ENCODE assay signal across 10 mouse cellular contexts in the genomic region with DNA sequence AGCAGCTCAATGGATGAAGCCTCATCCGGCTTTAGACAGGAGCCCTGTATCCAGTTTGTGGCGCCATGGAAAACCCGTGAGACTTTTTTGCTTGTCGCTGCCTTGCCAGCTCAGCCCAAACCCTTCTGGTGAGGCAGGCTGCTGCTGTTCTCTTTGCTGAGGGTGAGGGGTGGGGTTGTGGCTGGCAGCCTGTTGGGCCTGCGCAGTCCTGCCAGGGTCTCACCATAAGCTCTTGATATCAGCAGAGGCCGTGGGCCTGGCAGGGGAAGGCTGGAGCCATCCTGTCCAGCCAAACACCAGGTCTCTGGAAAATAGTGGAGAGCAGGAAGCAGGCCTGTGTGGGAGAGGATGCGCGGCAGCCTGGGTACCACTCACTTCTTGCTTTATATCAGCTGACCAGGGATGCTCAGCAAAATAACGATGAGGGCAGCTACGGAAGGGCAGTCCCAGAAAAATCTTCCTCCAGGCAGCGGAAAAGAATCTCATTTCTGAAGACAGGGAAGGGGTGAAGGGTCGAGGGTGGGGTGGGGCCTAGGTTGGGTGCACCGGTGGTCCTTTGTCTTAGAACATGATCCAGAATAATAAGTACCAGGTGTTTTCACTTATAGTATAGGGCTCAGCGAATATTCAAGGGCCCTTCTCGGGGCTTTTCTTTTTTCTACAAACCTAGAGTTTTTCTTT.
DNase-seq lines count a peak whose midpoint lies in the region; ATAC-seq lines count a peak whose summit lies in the region.
"Had no signal": no experiment of that assay in that cellular context is flagged by ENCODE, and none has a peak within 500 bp of the region (broad histone marks: within the 10 kb centered on the region; RNA-seq: fewer than 3 reads in every experiment).

No protein-coding gene starts in this region.

- WGBS in midbrain, embryonic 12.5 days = 68% methylated on average over 15 of the region's 15 CpGs
- 68% methylated on average over 15 of the region's 15 CpGs for WGBS in midbrain, embryonic 11.5 days

- peak overlapping the region; percentile 12; the same call in 1 of the 2 replicates for H3K27ac ChIP-seq in midbrain, embryonic 12.5 days (replicated peaks)
- no peak overlapping the region for H3K27ac ChIP-seq in midbrain, embryonic 11.5 days (ENCODE audit: low read depth, low read length)

- no peaks in the 10 kb centered on the region for H3K9me3 ChIP-seq in midbrain, embryonic 12.5 days
- no peaks in the 10 kb centered on the region for H3K9me3 ChIP-seq in midbrain, embryonic 11.5 days (ENCODE audit: control insufficient read depth, low read length)

- 0 out of 2 replicates have a peak overlapping the region, but pooled peaks have one; percentile 24 for H3K9ac ChIP-seq in midbrain, embryonic 12.5 days (replicated peaks)
- H3K9ac ChIP-seq in midbrain, embryonic 11.5 days (ENCODE audit: low read length) = no peak overlapping the region

- no peak for ATAC-seq in midbrain, embryonic 12.5 days (ENCODE audit: low FRiP score, low read depth)
- no peak for ATAC-seq in midbrain, embryonic 11.5 days (ENCODE audit: low FRiP score)
- ATAC-seq: intestine, postnatal 0 days had no signal

- peaks cover 12% of the 10 kb centered on the region; the same call in 1 of the 2 replicates for H3K4me1 ChIP-seq in midbrain, embryonic 12.5 days
- no peaks in the 10 kb centered on the region for H3K4me1 ChIP-seq in midbrain, embryonic 11.5 days (ENCODE audit: control insufficient read depth, insufficient read depth, low read length)

- H3K4me3 ChIP-seq in midbrain, embryonic 12.5 days = no peak overlapping the region
- H3K4me3 ChIP-seq in midbrain, embryonic 11.5 days (ENCODE audit: low read depth, low read length) = no peak overlapping the region

- H3K4me2 ChIP-seq in midbrain, embryonic 12.5 days (replicated peaks) = no peak overlapping the region
- H3K4me2 ChIP-seq in midbrain, embryonic 11.5 days = no peak overlapping the region

- peaks cover 14% of the 10 kb centered on the region; the same call in 1 of the 2 replicates for H3K27me3 ChIP-seq in midbrain, embryonic 12.5 days
- H3K27me3 ChIP-seq in midbrain, embryonic 11.5 days (ENCODE audit: control insufficient read depth, insufficient read depth, low read length) = no peaks in the 10 kb centered on the region

- H3K36me3 ChIP-seq in midbrain, embryonic 12.5 days = no peaks in the 10 kb centered on the region
- no peaks in the 10 kb centered on the region for H3K36me3 ChIP-seq in midbrain, embryonic 11.5 days (ENCODE audit: control insufficient read depth, insufficient read depth, low read length)

- DNase-seq in cerebellum, adult 9-11 months = peak; percentile 27
- no peak for DNase-seq in cerebellum, adult 11 months
- no peak for DNase-seq in midbrain, embryonic 11.5 days (ENCODE audit: low spot score, missing footprints)
- DNase-seq in layer of hippocampus, postnatal 25 days (ENCODE audit: extremely low spot score in 1 of 2, low spot score in 1 of 2) = peak; percentile 55 to 59
- peak; percentile 54 for DNase-seq in right cerebral cortex, postnatal 4 days
- DNase-seq in lung, postnatal 4 days = no peak
- no peak for DNase-seq in adrenal gland, postnatal 36 days
- DNase-seq: lung, postnatal 10 days had no signal

Comparison
In these comparisons a context has a peak if more than half of its experiments do, and no peak if none do; other contexts are left out.
1. DNase-seq: peak in cerebellum, adult 9-11 months (single experiment), layer of hippocampus, postnatal 25 days (2 of 2) and right cerebral cortex, postnatal 4 days (single experiment); none in cerebellum, adult 11 months (single experiment), midbrain, embryonic 11.5 days (single experiment), lung, postnatal 4 days (0 of 2) and adrenal gland, postnatal 36 days (0 of 2).